Mouse (Mus musculus): ENCODE measurements at regions not wholly inside any gene's neighbourhood (a gene's known extent, or its start where the extent isn't known, plus 50 kb on each side); places are given as distances from the start of the nearest gene placed in this dataset.

DNA sequence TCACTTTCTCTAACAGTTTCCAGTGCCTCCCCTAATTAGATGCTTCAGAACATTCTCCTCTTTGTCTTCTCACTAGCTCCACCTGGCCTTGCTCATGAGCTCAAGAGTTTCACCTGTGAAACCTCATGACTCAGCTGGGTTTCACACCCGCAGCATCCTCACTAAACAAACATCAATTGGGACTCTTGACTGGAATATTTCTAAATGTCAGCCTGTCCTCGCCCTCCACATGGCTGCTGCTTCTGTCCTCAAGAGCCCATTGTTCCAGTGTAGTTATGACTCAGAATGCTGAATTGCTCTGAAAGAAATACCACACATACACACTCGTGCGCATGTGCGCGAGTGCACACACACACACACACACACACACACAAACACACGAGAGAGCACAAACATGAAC, 407.2 kb downstream of the Prss52 start:
- TF ChIP-seq CTCF (IDR thresholded peaks at IDR 0.05; ENCODE audit: low read depth) = no peak
- no peak for TF ChIP-seq EP300 (IDR thresholded peaks at IDR 0.05; ENCODE audit: low read depth)

Measured in liver, embryonic 14.5 days (tissue).